Mouse (Mus musculus) stomach, embryonic 14.5 days (tissue): Measurements from ENCODE around the gene Kiss1r. TPM values are rescaled to one million over a fixed set of nuclear protein-coding genes. Genes with fewer than 3 reads are reported as not detected.

Experiments used
- ATAC-seq: fragments of 200-750 bp; cut with Nextera tagmentation; 2 replicates; pipeline ENCODE4 v1.8.0; 2017; ENCODE audit warnings: low read depth, moderate TSS enrichment; ENCODE audit not compliant: insufficient number of reproducible peaks, insufficient read depth, low FRiP score
- H3K27ac ChIP-seq: fragments of 300-500 bp; sonication (generic); 2 replicates; pipeline ENCODE4 v1.5.1; 2014; ENCODE audit warnings: mild to moderate bottlenecking, low read length, moderate library complexity, mixed read lengths
- H3K27me3 ChIP-seq: fragments of 300-500 bp; sonication (generic); 2 replicates; pipeline ENCODE4 v1.6.1; 2014; ENCODE audit warnings: low read length, control low read depth, mixed read lengths; ENCODE audit not compliant: control insufficient read depth, insufficient read depth
- H3K36me3 ChIP-seq: fragments of 300-500 bp; sonication (generic); 2 replicates; pipeline ENCODE4 v1.6.1; 2014; ENCODE audit warnings: mild to moderate bottlenecking, control low read depth, low read length, moderate library complexity, mixed read lengths; ENCODE audit not compliant: control insufficient read depth, insufficient read depth
- H3K4me1 ChIP-seq: fragments of 300-500 bp; sonication (generic); 2 replicates; pipeline ENCODE4 v1.6.1; 2014; ENCODE audit warnings: low read length, control low read depth, mixed read lengths; ENCODE audit not compliant: control insufficient read depth, insufficient read depth
- H3K4me2 ChIP-seq: fragments of 300-500 bp; sonication (generic); replicated peaks from 2 replicates; pipeline ENCODE4 v1.6.1; 2014; ENCODE audit warnings: low read depth, low read length, control low read depth
- H3K4me3 ChIP-seq: fragments of 300-500 bp; sonication (generic); 2 replicates; pipeline ENCODE4 v1.5.1; 2014; ENCODE audit warnings: low read depth, low read length, control low read depth
- H3K9ac ChIP-seq: fragments of 300-500 bp; sonication (generic); replicated peaks from 2 replicates; pipeline ENCODE4 v1.6.1; 2014; ENCODE audit warnings: low read depth, mild to moderate bottlenecking, control low read depth, low read length, moderate library complexity, mixed read lengths
- H3K9me3 ChIP-seq: fragments of 300-500 bp; sonication (generic); 2 replicates; pipeline ENCODE4 v1.6.1; 2016; ENCODE audit warnings: low read depth, low read length, control low read depth; ENCODE audit not compliant: control insufficient read depth
- WGBS: fragments of 180-500 bp; shearing (Covaris S2); extraction: QIAGEN DNeasy Blood & Tissue Kit; methylation state at CpG from one replicate; pipeline ENCODE4 v1.1.7; 2014; 5-methylcytosine and 5-hydroxymethylcytosine counted together
- polyA plus RNA-seq: library from polyadenylated mRNA; unstranded; fragments of >200 nt; fragmentation: Nextera tagmentation; extraction: Ambion mirVana; gene quantifications from 2 replicates; pipeline ENCODE4 v1.2.1, GENCODE M21; 2014

Gene Kiss1r
- polyA plus RNA-seq, 1 experiment from 2014 or later = 1.0 TPM

GRCm38 (mm10) chr10:79908167-79909091 is 8.3 kb upstream of the Kiss1r start, which contains the start of gene Med16:
Med16 (minus strand) TSS chr10:79908923.
- ATAC-seq = peak; percentile 96
- peak within 1 kb of the TSS; percentile 37 for H3K4me3 ChIP-seq
- peak within 1 kb of the TSS; percentile 28 for H3K4me2 ChIP-seq
- no peaks in the 10 kb centered on the region for H3K9me3 ChIP-seq
- peak within 1 kb of the TSS; percentile 45 for H3K9ac ChIP-seq
- H3K36me3 ChIP-seq = peaks cover 42% of the 10 kb centered on the region
- peak within 1 kb of the TSS; percentile 78 for H3K27ac ChIP-seq
- no peaks in the 10 kb centered on the region for H3K27me3 ChIP-seq
- peaks cover 4% of the 10 kb centered on the region; the same call in 1 of the 2 replicates for H3K4me1 ChIP-seq
- 1% methylated on average over 52 of the region's 52 CpGs for WGBS

- Histone ChIP-seq H3K4me1 (peaks cover 5% of the 10 kb centered on the region; the same call in 1 of the 2 replicates), H3K9ac (no peak overlapping the region; the same call in 1 of the 2 replicates)
- ATAC-seq = peak; percentile 33; the same call in 1 of the 2 replicates
These were observed 7.5 kb upstream of the Kiss1r start for GRCm38 (mm10) chr10:79909092-79909922.

GRCm38 (mm10) chr10:79910556-79910955 is 6.2 kb upstream of the Kiss1r start, which contains the start of gene Gm26602:
Gm26602 (plus strand) TSS chr10:79910856.
- ATAC-seq = no peak
- Histone ChIP-seq H3K27ac (peak within 1 kb of the TSS; percentile 55; the same call in 1 of the 2 replicates), H3K4me3 (no peak within 1 kb of the TSS), H3K9me3 (no peaks in the 10 kb centered on the region), H3K9ac (no peak within 1 kb of the TSS; the same call in 1 of the 2 replicates), H3K27me3 (no peaks in the 10 kb centered on the region), H3K4me1 (peaks cover 17% of the 10 kb centered on the region; the same call in 1 of the 2 replicates), H3K36me3 (peaks cover 29% of the 10 kb centered on the region), H3K4me2 (no peak within 1 kb of the TSS)
- 95% methylated on average over 4 of the region's 4 CpGs for WGBS

More at GRCm38 (mm10) chr10:79909092-79909922, 7.5 kb upstream of the Kiss1r start:
- peak overlapping the region; percentile 28 for H3K4me2 ChIP-seq
- no peaks in the 10 kb centered on the region for H3K27me3 ChIP-seq
- peak overlapping the region; percentile 37; the same call in 1 of the 2 replicates for H3K4me3 ChIP-seq
- peak overlapping the region; percentile 78; the same call in 1 of the 2 replicates for H3K27ac ChIP-seq
- no peaks in the 10 kb centered on the region for H3K9me3 ChIP-seq
- H3K36me3 ChIP-seq = peaks cover 37% of the 10 kb centered on the region
- 24% methylated on average over 14 of the region's 14 CpGs for WGBS

GRCm38 (mm10) chr10:79912412-79912811 is 4.4 kb upstream of the Kiss1r start:
- Histone ChIP-seq H3K9me3 (no peaks in the 10 kb centered on the region), H3K4me2 (no peak overlapping the region), H3K4me3 (no peak overlapping the region), H3K4me1 (peaks cover 24% of the 10 kb centered on the region), H3K9ac (no peak overlapping the region), H3K27ac (no peak overlapping the region), H3K36me3 (peaks cover 17% of the 10 kb centered on the region), H3K27me3 (peaks cover 2% of the 10 kb centered on the region; the same call in 1 of the 2 replicates)
- WGBS = 71% methylated on average over 20 of the region's 20 CpGs
- ATAC-seq = no peak

- ATAC-seq = no peak
- 64% methylated on average over 11 of the region's 11 CpGs for WGBS
- no peaks in the 10 kb centered on the region for H3K9me3 ChIP-seq
- no peak overlapping the region for H3K27ac ChIP-seq
- peaks cover 22% of the 10 kb centered on the region for H3K27me3 ChIP-seq
- H3K9ac ChIP-seq = no peak overlapping the region
- H3K4me1 ChIP-seq = peaks cover 32% of the 10 kb centered on the region
- peaks cover 17% of the 10 kb centered on the region for H3K36me3 ChIP-seq
- H3K4me3 ChIP-seq = no peak overlapping the region
- 0 out of 2 replicates have a peak overlapping the region, but pooled peaks have one; percentile 5 for H3K4me2 ChIP-seq
These were observed 2.4 kb upstream of the Kiss1r start for GRCm38 (mm10) chr10:79914131-79914947.

GRCm38 (mm10) chr10:79914948-79915596 is 1.7 kb upstream of the Kiss1r start:
- H3K4me2 ChIP-seq = peak overlapping the region; percentile 85
- peaks cover 35% of the 10 kb centered on the region for H3K4me1 ChIP-seq
- no peaks in the 10 kb centered on the region for H3K9me3 ChIP-seq
- ATAC-seq = no peak
- H3K27ac ChIP-seq = peak overlapping the region; percentile 33; the same call in 1 of the 2 replicates
- WGBS = 59% methylated on average over 7 of the region's 7 CpGs
- H3K4me3 ChIP-seq = no peak overlapping the region
- peak overlapping the region; percentile 73; the same call in 1 of the 2 replicates for H3K9ac ChIP-seq
- H3K36me3 ChIP-seq = peaks cover 17% of the 10 kb centered on the region
- peaks cover 27% of the 10 kb centered on the region for H3K27me3 ChIP-seq

- Histone ChIP-seq H3K36me3 (peaks cover 11% of the 10 kb centered on the region), H3K27ac (peak overlapping the region; percentile 52; the same call in 1 of the 2 replicates), H3K4me1 (peaks cover 44% of the 10 kb centered on the region), H3K9ac (peak overlapping the region; percentile 73), H3K9me3 (no peaks in the 10 kb centered on the region), H3K27me3 (peaks cover 37% of the 10 kb centered on the region), H3K4me3 (peak overlapping the region; percentile 52), H3K4me2 (peak overlapping the region; percentile 85)
- WGBS = 5% methylated on average over 8 of the region's 8 CpGs
- ATAC-seq = no peak
These were observed 690 bp upstream of the Kiss1r start for GRCm38 (mm10) chr10:79916081-79916480.
